Mouse (Mus musculus) leukemia stem cell, adult 10-12 weeks (primary cell): Measurements from ENCODE around the gene 5330417C22Rik. TPM values are rescaled to one million over a fixed set of nuclear protein-coding genes. Genes with fewer than 3 reads are reported as not detected.

Source experiments
- polyA plus RNA-seq: library from polyadenylated mRNA; stranded (reverse); fragments of >175 nt; gene quantifications from 2 replicates; pipeline ENCODE4 v1.2.3, GENCODE M21; 2012; ENCODE audit warnings: low replicate concordance

5330417C22Rik gene
- polyA plus RNA-seq, result 0.06 and 0.82 TPM in 2 replicates

GRCm38 (mm10) chr3:108536517-108537260 lies at the start of gene 5330417C22Rik:
5330417C22Rik (minus strand) TSS chr3:108536536.

GRCm38 (mm10) chr3:108571443-108572294 lies 35.3 kb upstream of the 5330417C22Rik start, which contains the start of gene Taf13:
Taf13 (plus strand) TSS chr3:108571698.

GRCm38 (mm10) chr3:108562133-108562730 lies 25.9 kb upstream of the 5330417C22Rik start, which contains the start of gene Tmem167b:
Tmem167b (minus strand) TSS chr3:108562466.

GRCm38 (mm10) chr3:108533951-108534350 lies 2.4 kb downstream of the 5330417C22Rik start, which contains the start of gene 1700013F07Rik:
1700013F07Rik (plus strand) TSS chr3:108534150.

GRCm38 (mm10) chr3:108444698-108445365 lies 91.5 kb downstream of the 5330417C22Rik start, which contains the start of gene Sars:
Sars (minus strand) TSS chr3:108445209.

GRCm38 (mm10) chr3:108414857-108415830 lies 121.2 kb downstream of the 5330417C22Rik start, which contains the start of gene Celsr2:
Celsr2 (minus strand) TSS chr3:108415552.

Other genes starting within 250 kb of the 5330417C22Rik start
- not detected in 2 replicates for gene Mybphl, start 171.6 kb downstream of the 5330417C22Rik start, polyA plus RNA-seq
- 64.2 and 72.0 TPM in 2 replicates for gene Psrc1, start 152.7 kb downstream of the 5330417C22Rik start, polyA plus RNA-seq
- gene Celsr2, start 121.0 kb downstream of the 5330417C22Rik start, polyA plus RNA-seq, result 0.77 and 1.9 TPM in 2 replicates
- 36.0 and 114 TPM in 2 replicates for gene Sars, start 91.3 kb downstream of the 5330417C22Rik start, polyA plus RNA-seq
- gene 1700013F07Rik, start 2.4 kb downstream of the 5330417C22Rik start, polyA plus RNA-seq, result not detected in 2 replicates
- gene Tmem167b, start 25.9 kb upstream of the 5330417C22Rik start, polyA plus RNA-seq, result 1.4 and 6.1 TPM in 2 replicates
- 0.19 and 0.24 TPM in 2 replicates for gene Taf13, start 35.2 kb upstream of the 5330417C22Rik start, polyA plus RNA-seq
- 2.6 and 4.0 TPM in 2 replicates for gene Wdr47, start 54.7 kb upstream of the 5330417C22Rik start, polyA plus RNA-seq
- 4.2 and 14.3 TPM in 2 replicates for gene Clcc1, start 117.4 kb upstream of the 5330417C22Rik start, polyA plus RNA-seq
- 9.1 and 45.0 TPM in 2 replicates for gene Gpsm2, start 185.8 kb upstream of the 5330417C22Rik start, polyA plus RNA-seq
- 0.09 TPM in 1 of 2 replicates, not detected in the other for gene Aknad1, start 203.1 kb upstream of the 5330417C22Rik start, polyA plus RNA-seq